Mouse (Mus musculus): ENCODE results near the gene Sapcd1.
"Not testable (repeated sequence)": the region's sequence is repeated elsewhere in the genome, so short reads cannot be mapped to it uniquely, and the experiment has no call there.

Gene Sapcd1

DNA sequence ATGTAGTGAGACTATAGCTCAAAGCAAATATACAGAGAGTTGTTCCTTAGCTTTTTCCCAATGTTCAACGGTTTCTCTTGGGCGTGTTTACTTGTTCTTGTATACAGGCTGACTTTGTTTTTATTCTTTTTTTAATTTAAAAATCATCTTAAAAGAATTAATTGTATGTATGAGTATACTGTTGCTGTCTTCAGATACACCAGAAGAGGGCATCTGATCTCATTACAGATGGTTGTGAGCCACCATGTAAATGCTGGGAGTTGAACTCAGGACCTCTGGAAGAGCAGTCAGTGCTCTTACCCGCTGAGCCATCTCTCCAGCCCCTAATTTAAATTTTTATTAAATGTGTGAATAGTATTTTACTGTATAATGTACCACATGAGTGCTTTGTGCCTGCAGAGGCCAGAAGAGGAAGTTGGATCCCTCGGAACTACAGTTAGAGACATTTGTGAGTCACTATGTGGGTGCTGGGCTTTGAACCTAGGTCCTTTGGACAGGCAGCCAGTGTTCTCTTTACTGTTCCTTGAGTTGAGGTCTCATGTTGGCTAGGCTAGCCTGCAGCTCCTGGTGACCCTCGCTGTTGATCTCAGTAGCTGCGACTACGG, 20.3 kb downstream of the Sapcd1 start:
- no peak for DNase-seq (ENCODE audit: low read depth, low spot score)

DNA sequence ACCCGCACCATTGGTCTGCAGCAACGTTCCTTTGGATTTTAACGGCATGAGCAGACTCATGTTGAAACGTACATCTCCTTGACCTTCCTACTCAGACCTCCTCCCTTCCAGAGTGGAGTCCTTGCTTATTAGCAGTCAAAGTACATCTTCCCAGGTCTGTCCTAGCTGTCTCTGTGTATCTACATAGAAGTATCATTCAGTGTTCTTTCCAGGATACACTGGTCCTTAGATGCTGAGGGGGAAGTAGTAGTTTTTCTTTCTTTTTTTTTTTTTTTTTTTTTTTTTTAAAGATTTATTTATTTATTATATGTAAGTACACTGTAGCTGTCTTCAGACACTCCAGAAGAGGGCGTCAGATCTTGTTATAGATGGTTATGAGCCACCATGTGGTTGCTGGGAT, 21.9 kb downstream of the Sapcd1 start:
- not testable (repeated sequence) for DNase-seq (ENCODE audit: low read depth, low spot score)

DNA sequence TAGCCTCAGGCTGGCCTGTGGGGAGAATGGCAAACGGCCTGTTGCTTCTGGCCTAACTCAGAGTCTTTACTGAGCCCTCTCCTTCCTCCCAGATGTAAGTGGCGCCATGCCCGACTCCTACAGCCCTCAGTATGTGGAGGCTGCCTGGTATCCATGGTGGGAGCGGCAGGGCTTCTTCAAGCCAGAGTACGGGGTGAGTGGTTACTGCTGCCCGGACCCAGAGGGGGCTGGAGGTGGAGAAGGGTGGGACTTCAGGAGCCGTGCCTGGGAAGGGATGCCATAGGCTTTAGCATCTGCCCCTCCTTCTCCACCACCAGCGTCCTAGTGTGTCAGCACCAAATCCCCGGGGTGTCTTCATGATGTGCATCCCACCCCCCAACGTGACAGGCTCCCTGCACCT, 22.7 kb downstream of the Sapcd1 start:
- DNase-seq (ENCODE audit: low read depth, low spot score) = no peak

DNA sequence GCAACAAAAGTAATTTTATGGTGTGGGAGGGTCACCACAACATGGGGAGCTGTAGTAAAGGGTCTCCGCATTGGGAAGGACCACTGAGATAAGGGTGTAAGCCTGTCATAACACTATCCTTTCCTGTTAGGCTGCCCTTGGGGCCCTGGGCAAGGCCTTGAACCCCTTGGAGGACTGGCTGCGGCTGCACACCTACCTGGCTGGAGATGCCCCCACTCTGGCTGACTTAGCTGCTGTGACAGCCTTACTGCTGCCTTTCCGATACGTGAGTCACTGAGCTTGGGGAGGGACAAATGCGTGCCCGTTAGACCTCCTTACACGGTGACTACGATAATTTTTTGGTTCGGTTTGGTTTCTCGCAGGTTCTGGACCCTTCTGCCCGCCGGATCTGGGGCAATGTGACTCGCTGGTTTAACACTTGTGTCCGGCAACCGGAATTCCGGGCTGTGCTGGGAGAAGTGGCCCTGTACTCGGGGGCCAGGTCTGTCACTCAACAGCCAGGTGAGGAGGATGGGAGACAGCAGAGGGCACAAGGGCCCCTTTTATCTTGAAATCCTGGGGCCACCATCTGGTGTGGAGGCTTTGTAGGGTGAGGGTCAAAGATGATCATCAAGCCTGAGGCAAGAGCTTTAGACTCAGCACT, 23.6 kb downstream of the Sapcd1 start:
- no peak for DNase-seq (ENCODE audit: low read depth, low spot score)

DNA sequence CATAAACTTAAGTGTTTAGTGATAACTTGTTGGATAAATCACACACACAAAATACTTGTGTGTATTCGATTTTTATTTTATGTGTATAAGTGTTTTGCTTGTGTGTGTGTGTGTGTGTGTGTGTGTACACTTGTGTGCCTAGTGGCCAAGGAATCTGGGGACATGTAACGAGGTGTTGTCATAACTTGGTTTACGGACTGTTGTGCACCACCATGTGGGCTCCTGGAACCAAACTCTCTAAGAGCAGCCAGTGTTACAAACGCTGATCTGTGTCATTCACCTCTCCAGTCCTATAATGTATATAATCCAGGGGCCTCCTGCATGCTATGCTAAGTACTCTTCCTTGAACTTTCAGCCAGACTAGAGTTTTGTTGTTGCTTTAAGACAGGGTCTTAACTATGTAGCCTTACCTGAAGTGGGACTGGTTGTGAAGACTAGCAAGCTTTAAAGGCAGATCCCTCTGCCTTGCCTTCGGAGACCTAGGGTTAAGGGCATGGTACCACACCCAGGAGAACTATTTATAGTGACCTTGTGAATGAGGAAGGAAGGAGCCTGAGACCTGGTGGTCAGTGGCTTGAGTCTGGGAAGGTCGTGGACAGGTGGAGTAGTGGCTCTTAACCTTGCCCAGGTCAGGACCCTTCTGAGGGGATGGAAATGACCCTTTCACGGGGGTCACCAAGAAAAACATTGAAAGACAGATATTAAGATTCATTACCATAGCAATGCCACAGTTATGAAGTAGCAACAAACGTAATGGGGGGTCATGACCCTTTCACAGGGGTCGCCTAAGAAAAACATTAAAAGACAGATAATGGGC, 24.6 kb downstream of the Sapcd1 start:
- DNase-seq (ENCODE audit: low read depth, low spot score) = no peak

DNA sequence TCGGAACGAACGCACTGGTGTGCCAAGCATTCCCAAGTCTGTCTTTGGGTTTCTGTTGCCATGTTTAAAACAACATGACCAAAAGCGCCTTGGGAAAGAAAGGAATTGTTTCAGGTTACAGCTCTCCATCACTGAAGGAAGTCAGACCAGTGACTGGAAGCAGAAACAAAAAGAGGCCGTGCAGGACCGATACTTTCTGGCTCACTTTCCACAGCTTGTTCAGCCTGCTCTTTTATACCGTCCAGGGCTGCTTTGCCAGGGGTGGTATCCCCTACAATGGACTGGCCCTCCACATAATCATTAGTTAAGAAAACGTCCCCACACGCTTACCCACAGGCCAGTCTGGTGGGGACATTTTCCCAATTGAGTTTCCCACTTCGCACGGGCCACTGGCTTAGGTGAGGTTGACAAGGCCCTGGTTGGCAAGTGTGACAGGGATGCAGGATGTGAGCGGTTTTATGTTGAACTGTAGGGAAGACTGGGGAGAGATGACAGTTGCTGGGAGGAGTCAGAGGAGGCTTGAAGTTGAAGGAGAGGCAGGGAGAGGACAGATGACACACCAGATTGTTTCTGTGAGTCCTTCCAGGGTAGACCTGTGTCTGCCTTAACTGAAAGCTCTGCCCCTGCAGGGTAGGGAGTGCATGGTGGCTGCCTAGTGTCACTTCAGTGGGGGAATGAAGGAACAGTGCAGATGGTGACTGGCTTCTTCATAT, 25.5 kb downstream of the Sapcd1 start:
- DNase-seq (ENCODE audit: low read depth, low spot score) = no peak

DNA sequence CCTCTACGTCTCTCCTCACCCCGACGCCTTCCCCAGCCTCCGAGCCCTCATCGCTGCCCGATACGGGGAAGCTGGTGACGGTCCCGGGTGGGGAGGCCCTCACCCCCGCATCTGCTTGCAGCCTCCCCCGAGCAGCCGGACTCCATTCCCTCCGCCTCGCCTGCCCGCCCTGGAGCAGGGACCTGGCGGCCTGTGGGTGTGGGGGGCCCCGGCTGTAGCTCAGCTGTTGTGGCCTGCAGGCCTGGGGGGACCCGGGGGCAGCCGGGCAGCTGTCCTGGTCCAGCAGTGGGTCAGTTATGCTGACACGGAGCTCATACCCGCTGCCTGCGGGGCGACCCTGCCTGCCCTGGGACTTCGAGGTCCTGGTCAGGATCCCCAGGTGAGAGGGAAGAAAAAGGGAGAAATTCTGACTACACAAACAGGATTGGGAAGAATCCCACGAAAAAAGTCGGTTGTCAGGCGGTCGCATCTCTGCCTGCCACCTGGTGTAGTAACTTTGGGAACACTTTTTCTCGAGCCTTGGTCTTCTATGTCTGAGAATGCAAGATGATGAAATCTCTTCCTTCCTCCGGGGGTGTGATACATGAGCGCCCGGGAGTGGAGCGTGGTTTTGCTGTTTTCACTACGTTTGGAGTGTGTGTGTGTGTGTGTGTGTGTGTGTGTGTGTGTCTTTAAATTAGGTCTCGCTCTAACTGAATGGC, 26.2 kb downstream of the Sapcd1 start:
- DNase-seq (ENCODE audit: low read depth, low spot score) = no peak

DNA sequence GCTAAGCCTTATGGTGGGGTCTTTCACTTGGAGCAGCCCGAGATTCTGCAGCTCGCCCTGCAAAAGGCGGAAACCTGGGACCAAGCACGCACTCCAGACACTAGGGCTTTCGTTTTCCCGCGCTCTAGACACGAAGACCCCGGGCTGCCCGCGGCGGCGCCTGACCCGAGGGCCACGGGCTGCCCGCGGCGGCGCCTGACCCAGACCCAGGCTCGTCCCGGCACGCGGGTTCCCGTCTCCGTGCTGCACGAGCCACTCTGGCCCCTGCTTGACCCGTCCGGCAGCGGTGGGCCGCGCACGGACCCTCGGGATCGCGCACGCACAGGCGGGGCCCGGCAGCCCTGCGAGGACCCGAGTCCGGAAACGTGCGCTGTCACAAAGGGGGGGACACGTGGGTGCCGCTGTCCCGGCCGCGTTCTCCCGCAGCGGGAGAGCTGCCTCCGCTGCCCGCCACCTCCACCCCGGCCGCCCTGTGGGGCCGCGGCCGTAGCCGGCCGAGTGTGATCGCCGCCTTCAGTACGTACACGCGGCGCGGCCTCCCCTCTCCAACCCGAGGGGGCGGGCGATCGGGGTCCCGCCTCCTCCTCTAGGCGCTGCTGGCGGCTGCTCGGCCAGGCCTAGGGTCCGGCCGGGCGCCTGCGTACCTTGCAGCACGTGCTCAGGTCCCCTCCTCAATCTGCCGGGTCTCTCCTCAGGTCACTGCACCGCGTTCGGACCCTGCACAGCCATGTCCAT, 26.9 kb downstream of the Sapcd1 start, which contains the start of gene Vars:
Vars (plus strand) TSS at position 271 of the 735 bp plus-strand sequence.
- DNase-seq (ENCODE audit: low read depth, low spot score) = peak; percentile 60

DNA sequence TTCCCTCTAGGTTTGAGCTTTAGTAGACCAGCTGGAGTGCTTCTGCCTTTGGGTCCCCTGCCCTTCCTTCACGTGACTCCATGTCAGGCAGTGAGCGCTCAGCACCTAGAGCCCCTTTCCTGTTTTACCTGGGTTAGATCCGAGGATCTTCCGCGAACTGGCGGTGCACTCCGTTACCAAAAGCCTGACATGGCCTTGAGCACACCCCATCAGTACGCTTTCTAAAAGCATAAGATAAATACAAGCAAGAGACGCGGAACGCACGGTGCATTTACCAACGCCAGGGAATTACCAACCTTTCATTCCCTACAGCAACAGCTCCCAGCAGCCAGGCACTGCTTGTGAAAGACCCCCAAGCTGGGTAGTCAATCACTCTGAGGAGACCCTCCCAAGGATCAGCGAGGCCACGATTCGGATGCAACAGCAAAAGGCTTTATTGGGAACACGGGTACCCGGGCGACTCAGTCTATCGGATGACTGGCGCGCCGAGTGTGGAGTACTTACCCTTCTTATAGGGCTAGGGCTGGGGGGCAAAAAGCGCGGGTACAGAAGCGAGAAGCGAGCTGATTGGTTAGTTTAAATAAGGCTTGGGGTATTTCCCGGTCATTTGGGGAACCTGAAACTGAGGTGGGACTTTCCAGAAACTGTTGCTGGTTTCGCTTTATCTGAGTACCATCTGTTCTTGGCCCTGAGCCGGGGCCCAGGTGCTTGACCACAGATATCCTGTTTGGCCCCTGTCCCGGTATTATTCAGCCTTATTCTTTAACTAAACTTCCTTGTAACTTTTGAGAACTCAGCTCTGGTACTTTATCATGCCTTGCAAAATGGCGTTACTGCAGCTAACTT, 27.7 kb downstream of the Sapcd1 start:
- not testable (repeated sequence) for DNase-seq (ENCODE audit: low read depth, low spot score)

DNA sequence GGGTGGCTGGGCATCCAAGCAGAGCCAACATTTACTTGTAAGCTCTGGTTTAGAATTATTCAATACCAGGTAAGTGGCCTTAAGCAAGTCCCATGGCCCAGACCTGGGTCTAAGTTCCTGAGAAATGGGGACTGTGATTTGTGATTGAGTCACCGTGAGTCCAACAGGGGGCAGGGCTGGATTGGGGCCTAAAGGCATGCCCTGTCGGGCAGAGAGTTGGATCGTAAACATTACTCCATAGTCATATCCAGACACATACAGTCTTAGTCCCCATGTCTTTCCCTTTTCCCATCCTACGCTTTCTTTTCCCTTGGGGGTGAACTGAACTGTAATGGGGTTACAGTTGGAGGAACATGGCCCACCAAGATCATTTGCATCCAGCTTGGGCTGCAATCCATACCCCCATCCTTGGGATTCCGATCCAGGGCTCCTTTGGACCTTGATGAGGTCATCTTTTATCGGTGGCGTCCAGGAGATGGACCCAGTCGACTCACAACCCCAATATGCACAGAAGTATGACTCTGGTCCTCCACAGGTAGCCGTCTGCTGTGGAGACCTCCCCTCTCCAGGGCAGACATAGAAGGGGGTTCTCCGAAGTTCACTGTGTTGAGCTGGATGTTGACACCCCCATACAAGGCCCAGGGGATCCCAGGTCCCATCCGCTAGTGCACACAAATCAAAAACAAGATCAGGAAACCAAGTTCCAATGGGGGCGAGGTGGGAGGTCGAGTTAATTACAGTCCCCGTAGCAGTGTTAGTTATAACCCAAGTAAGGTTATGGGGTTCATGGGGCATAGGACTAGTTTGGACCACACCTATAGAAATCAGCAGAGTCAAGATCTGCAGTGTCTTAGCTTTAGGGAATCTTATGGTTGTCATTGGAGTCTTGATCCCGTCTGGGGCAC, 29.0 kb downstream of the Sapcd1 start:
- DNase-seq (ENCODE audit: low read depth, low spot score) = no peak

DNA sequence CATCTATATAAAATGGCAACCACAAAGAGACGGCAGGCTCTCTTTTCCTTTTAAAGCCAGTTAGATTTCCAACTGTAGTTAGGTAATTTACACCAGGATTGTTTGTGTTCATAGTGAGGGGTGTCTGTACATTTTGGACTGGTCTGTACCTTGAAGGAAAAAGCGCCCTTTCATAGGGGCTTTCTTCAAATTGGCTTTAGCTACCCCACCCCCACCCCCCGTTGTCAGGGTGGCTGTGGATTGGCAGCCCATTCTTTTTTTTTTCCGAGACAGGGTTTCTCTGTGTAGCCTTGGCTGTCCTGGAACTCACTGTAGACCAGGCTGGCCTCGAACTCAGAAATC, 30.7 kb downstream of the Sapcd1 start:
- no peak for DNase-seq (ENCODE audit: low read depth, low spot score)

DNA sequence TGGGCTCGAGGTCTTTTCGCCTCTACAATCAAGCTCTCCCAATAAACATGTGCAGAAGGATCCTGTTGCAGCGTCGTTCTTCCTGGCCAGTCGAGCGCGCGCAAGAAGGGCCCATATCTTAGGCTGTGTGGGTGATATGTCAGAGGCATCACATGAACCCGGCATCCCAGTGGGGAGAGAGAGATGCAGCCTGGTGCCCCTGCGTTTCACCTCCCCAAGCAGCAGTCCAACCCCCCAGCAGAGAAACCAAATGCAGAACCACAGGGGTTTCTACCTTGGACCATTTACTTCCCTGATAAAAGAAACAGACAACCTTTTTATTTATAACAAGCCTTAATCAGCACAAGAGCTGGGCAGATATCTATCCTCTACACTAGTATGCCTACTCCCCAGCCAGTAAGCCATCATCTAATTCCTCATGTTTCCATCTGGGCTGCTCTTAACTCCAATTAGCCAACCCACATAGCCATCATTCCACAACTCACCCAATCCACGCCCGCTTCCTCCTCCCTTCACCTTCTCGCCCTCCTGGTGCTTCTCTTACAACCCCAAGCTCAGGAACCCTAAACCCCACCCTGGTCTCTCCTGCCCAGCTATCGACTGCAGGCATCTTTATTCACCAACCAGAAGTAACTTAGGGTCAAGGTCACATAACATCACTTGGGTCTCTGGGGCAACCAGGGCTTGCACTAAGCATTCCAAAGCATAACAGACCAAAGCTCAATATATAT, 31.2 kb downstream of the Sapcd1 start:
- DNase-seq (ENCODE audit: low read depth, low spot score) = no peak

DNA sequence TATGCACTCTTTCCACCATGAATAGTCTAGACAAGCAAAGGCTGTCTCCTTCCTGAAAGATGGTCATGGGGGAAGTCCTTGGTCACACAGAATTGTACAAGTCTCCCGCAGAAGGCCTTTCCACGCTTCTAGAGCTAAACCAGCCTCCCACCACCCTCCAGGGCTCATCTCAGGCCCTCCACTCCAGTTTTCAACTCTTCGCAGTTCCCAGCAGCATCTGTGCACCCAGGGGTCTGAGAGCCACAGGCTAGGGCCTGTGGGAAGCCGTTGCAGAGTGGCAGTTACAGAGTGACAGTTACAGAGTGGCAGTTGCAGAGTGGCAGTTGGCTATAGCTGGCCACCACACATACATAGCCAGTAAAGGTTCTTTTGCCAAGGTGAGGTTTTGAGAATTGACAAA, 31.9 kb downstream of the Sapcd1 start:
- not testable (repeated sequence) for DNase-seq (ENCODE audit: low read depth, low spot score)

DNA sequence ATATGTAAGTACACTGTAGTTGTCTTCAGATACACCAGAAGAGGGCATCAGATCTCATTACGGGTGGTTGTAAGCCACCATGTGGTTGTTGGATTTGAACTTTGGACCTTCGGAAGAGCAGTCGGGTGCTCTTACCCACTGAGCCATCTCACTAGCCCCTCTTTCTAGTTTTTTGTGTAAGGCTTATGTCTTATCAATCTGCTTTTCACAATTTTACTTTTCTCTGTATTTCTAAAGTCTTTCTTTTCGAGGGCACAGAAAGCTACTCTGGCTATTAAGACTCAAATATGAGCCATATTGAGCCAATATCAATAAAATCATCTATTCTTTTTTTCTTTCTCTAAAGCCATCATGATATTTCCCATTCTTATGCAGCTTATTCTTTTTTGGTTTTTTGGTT, 32.6 kb downstream of the Sapcd1 start:
- DNase-seq (ENCODE audit: low read depth, low spot score) = not testable (repeated sequence)

DNA sequence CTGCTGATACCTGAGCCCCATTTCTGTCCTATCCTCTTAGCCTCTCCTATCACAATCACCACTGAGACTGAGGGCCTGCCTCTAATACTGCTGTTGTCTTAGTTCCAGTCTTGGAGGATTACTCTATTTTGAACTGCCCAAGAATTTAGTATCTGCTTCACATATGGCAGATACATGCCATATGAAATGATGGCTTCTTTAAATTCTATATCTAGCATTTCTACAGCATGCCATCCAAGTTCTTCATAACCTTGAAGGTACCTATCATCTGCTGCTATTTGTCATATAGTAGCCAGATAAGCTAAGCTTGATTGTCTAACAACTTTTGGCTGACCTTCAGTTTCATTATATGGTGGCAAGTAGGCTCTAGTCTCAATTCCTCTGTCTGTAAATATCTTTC, 33.1 kb downstream of the Sapcd1 start:
- DNase-seq (ENCODE audit: low read depth, low spot score) = no peak

DNA sequence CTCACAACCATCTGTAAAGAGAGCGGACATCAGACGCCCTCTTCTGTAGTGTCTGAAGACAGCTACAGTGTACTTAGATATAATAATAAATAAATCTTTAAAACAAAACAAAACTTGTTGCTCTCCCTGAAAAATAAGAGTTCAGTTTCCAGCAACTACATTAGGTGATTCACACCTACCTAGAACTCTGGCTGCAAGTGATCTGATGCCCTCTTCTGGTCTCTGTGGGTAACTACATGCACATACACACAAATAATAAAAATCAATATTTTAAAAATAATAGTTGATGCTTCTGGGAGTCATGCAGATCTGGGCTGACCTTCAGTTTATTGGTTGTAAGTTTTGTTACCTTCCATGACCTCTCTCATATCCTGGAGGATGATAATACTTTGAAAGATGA, 43.6 kb downstream of the Sapcd1 start:
- DNase-seq (ENCODE audit: low read depth, low spot score) = no peak

DNA sequence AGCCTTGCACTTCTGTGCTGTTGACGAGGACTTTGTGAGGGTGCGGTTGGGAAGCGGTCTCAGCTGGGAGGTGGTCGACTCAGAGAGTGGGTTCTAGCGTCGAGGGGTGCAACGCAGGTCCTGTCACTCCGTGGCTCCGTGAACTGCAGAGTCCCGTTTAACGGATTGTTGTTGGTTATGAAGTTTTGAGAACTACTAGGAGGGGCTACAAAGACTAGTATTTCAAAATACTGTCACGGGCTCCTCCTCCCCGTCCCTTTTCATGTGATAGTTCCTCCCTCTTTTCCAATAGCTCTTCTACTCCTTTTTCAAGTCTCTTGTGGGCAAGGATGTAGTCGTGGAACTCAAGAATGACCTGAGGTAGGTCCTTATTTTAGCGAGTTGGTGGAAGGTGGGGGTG, 45.5 kb downstream of the Sapcd1 start:
- no peak for DNase-seq (ENCODE audit: low read depth, low spot score)

DNA sequence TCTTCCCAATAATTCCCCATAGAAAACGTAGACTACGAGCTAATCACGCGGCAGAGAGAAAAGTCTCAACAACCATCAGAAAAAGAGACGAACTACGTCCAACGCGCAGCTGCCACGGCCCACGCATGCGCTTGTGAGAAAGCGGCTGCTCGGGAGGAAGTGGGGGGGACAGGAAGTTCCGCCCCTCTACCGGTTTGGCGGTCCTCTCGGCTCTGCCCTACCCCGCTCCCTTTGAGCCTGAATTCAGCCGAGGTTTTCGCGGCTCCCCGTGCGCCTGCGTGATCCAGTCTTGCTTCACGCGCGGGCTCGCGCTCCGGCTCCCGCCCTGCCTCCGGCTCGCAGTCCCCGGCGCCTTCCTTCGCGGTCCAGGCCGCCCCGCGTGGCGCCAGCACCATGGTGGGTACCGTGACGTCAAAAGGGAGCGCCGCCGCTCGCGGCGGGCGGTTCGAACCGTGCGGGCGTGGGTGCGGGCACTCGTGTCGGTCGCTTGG, 46.1 kb downstream of the Sapcd1 start, which contains the start of gene Lsm2:
Lsm2 (plus strand) TSS at position 173 of the 491 bp plus-strand sequence.
- DNase-seq (ENCODE audit: low read depth, low spot score) = peak; percentile 90

Measured in brain, embryonic 18.5 days (tissue).